Mouse (Mus musculus) CH12.LX (cell line): ENCODE measurements around the gene Fut11. TPM values are rescaled to one million over a fixed set of nuclear protein-coding genes. Genes with fewer than 3 reads are reported as not detected.

Source experiments
- DNase-seq: peaks from one replicate; pipeline ENCODE4 v3.0.0-alpha.2; 2013; ENCODE audit errors: extremely low read depth
- H3K27ac ChIP-seq: 2 replicates; pipeline ENCODE4 v1.5.1; 2012; ENCODE audit warnings: low read depth, mild to moderate bottlenecking, control low read depth, moderate library complexity; ENCODE audit not compliant: insufficient read depth
- H3K27me3 ChIP-seq: replicated peaks from 2 replicates; pipeline ENCODE3; 2012; ENCODE audit warnings: inconsistent platforms
- H3K36me3 ChIP-seq, 2 experiments: replicated peaks in 1 of 2; 2 replicates each; pipeline versions ENCODE3 to v1.6.1; 2012; ENCODE audit warnings: inconsistent platforms in 1 of 2, low read length in 1 of 2, mild to moderate bottlenecking in 1 of 2, mixed read lengths in 1 of 2, moderate library complexity in 1 of 2; ENCODE audit not compliant: control insufficient read depth in 1 of 2, insufficient read depth in 1 of 2
- H3K4me1 ChIP-seq, 2 experiments: 2 replicates each; pipeline ENCODE4 v1.6.1; 2012; ENCODE audit warnings: inconsistent platforms in 1 of 2, moderate library complexity in 1 of 2; ENCODE audit not compliant: insufficient read depth in 2 of 2, control insufficient read depth in 1 of 2
- H3K4me2 ChIP-seq: 2 replicates; pipeline ENCODE4 v1.6.1; 2012; ENCODE audit warnings: low read depth, mild to moderate bottlenecking, control low read depth; ENCODE audit not compliant: poor library complexity, insufficient read depth, severe bottlenecking
- H3K4me3 ChIP-seq, 3 experiments: fragments of 150-350 bp in 1 of 3; sonication (generic) in 1 of 3; replicated peaks in 1 of 3; 2 replicates each; pipeline versions ENCODE3 to v1.5.1; 2011 to 2012; ENCODE audit warnings: low read depth in 2 of 3, low read length in 2 of 3, mild to moderate bottlenecking in 2 of 3, moderate library complexity in 2 of 3, control low read depth in 1 of 3, improper control_type of control experiment in 1 of 3, inconsistent platforms in 1 of 3, mixed read lengths in 1 of 3; ENCODE audit not compliant: poor library complexity in 1 of 3
- H3K79me2 ChIP-seq: replicated peaks from 2 replicates; pipeline ENCODE4 v1.6.1; 2012; ENCODE audit warnings: mild to moderate bottlenecking, moderate library complexity; ENCODE audit not compliant: control insufficient read depth, poor library complexity, insufficient read depth, severe bottlenecking; ENCODE audit errors: extremely low read depth
- H3K9ac ChIP-seq: 2 replicates; pipeline ENCODE4 v1.6.1; 2012; ENCODE audit warnings: low read depth, mild to moderate bottlenecking, control low read depth, moderate library complexity; ENCODE audit not compliant: insufficient read depth
- H3K9me3 ChIP-seq: replicated peaks from 2 replicates; pipeline ENCODE3; 2012; ENCODE audit warnings: low read length, inconsistent platforms, mixed read lengths
- BHLHE40 ChIP-seq: IDR thresholded peaks from 2 replicates; pipeline ENCODE4 v1.6.1; 2011; ENCODE audit warnings: mild to moderate bottlenecking, low read depth, low read length, improper control_type of control experiment
- CTCF ChIP-seq, 2 experiments: IDR thresholded peaks in 1 of 2; conservative IDR thresholded peaks in 1 of 2; 2 replicates each; pipeline ENCODE4 v1.5.1; 2011 to 2012; ENCODE audit warnings: low read depth in 2 of 2, low read length in 2 of 2, improper control_type of control experiment in 1 of 2, inconsistent platforms in 1 of 2, mild to moderate bottlenecking in 1 of 2, moderate library complexity in 1 of 2
- E2F4 ChIP-seq: IDR thresholded peaks from 2 replicates; pipeline ENCODE4 v1.6.1; 2011; ENCODE audit warnings: low read depth, low read length, improper control_type of control experiment; ENCODE audit not compliant: insufficient replicate concordance
- EP300 ChIP-seq: IDR thresholded peaks from 2 replicates; pipeline ENCODE4 v1.6.1; 2011; ENCODE audit warnings: low read length, improper control_type of control experiment
- ETS1 ChIP-seq: conservative IDR thresholded peaks from 2 replicates; pipeline ENCODE4 v1.6.1; 2012; ENCODE audit warnings: low read depth, mild to moderate bottlenecking, inconsistent platforms, low read length, improper control_type of control experiment, moderate library complexity
- IRF4 ChIP-seq: IDR thresholded peaks from 2 replicates; pipeline ENCODE4 v1.6.1; 2014; ENCODE audit warnings: low read depth, mild to moderate bottlenecking, inconsistent platforms, low read length, improper control_type of control experiment
- MAZ ChIP-seq: IDR thresholded peaks from 2 replicates; pipeline ENCODE4 v1.6.1; 2012; ENCODE audit warnings: low read depth, mild to moderate bottlenecking, inconsistent platforms, low read length, improper control_type of control experiment, moderate library complexity
- MEF2A ChIP-seq: IDR thresholded peaks from 2 replicates; pipeline ENCODE4 v1.6.1; 2014; ENCODE audit warnings: low read depth, mild to moderate bottlenecking, inconsistent platforms, low read length, improper control_type of control experiment, borderline replicate concordance
- MXI1 ChIP-seq: IDR thresholded peaks from 2 replicates; pipeline ENCODE4 v1.6.1; 2011; ENCODE audit warnings: mild to moderate bottlenecking, low read depth, low read length, improper control_type of control experiment
- MYC ChIP-seq: IDR thresholded peaks from 2 replicates; pipeline ENCODE4 v1.6.1; 2011; ENCODE audit warnings: low read depth, mild to moderate bottlenecking, improper control_type of control experiment, low read length
- NELFE ChIP-seq: IDR thresholded peaks from 2 replicates; pipeline ENCODE4 v1.6.1; 2011; ENCODE audit warnings: low read depth, low read length, improper control_type of control experiment
- NRF1 ChIP-seq: IDR thresholded peaks from 2 replicates; pipeline ENCODE4 v1.6.1; 2014; ENCODE audit warnings: low read depth, mild to moderate bottlenecking, inconsistent platforms, low read length, improper control_type of control experiment, moderate library complexity
- PAX5 ChIP-seq: IDR thresholded peaks from 2 replicates; pipeline ENCODE4 v1.6.1; 2012; ENCODE audit warnings: low read length, inconsistent platforms, mixed read lengths
- POLR2A ChIP-seq: IDR thresholded peaks from 2 replicates; pipeline ENCODE4 v1.6.1; 2011; ENCODE audit warnings: low read depth, mild to moderate bottlenecking, improper control_type of control experiment, low read length
- POLR2AphosphoS2 ChIP-seq: IDR thresholded peaks from 2 replicates; pipeline ENCODE4 v1.6.1; 2011; ENCODE audit warnings: low read depth, low read length, improper control_type of control experiment
- RAD21 ChIP-seq: IDR thresholded peaks from 2 replicates; pipeline ENCODE4 v1.6.1; 2011; ENCODE audit warnings: low read depth, mild to moderate bottlenecking, low read length, improper control_type of control experiment, moderate library complexity
- SIN3A ChIP-seq: IDR thresholded peaks from 2 replicates; pipeline ENCODE4 v1.6.1; 2012; ENCODE audit warnings: low read length, improper control_type of control experiment, inconsistent platforms
- SMC3 ChIP-seq: IDR thresholded peaks from 2 replicates; pipeline ENCODE4 v1.6.1; 2011; ENCODE audit warnings: low read depth, low read length, improper control_type of control experiment
- TBP ChIP-seq: conservative IDR thresholded peaks from 2 replicates; pipeline ENCODE4 v1.6.1; 2011; ENCODE audit warnings: low read depth, low read length, improper control_type of control experiment
- TCF12 ChIP-seq: IDR thresholded peaks from 2 replicates; pipeline ENCODE4 v1.6.1; 2014; ENCODE audit warnings: low read depth, mild to moderate bottlenecking, inconsistent platforms, low read length, improper control_type of control experiment
- USF1 ChIP-seq: IDR thresholded peaks from 2 replicates; pipeline ENCODE4 v1.6.1; 2014; ENCODE audit warnings: low read depth, mild to moderate bottlenecking, inconsistent platforms, low read length, improper control_type of control experiment
- ZC3H11A ChIP-seq: IDR thresholded peaks from 2 replicates; pipeline ENCODE4 v1.6.1; 2012; ENCODE audit warnings: low read depth, mild to moderate bottlenecking, inconsistent platforms, low read length, improper control_type of control experiment
- dilution Hi-C: fragments of 300-500 bp; cut with MboI; formaldehyde crosslinking; loops from 2 replicates; pipeline ENCODE4 v1.14.3; 2020; ENCODE audit warnings: low sequenced_read_pairs; ENCODE audit not compliant: extremely low pct_unique_long_range_greater_than_20kb, extremely low pct_ligation_motif_present
- in situ Hi-C: fragments of 300-500 bp; cut with MboI; formaldehyde crosslinking; loops from 3 replicates; pipeline ENCODE4 v1.14.3; 2019; ENCODE audit warnings: low sequenced_read_pairs, low pct_ligation_motif_present, low pct_unique_long_range_greater_than_20kb, mixed read lengths
- polyA plus RNA-seq: library from polyadenylated mRNA; unstranded; fragments of >175 nt; gene quantifications from 2 replicates; pipeline ENCODE4 v1.2.1, GENCODE M21; 2012; ENCODE audit warnings: low read depth; ENCODE audit not compliant: insufficient read length
- total RNA-seq, 2 experiments: library from RNA; depleted of rRNA; stranded (reverse); fragments of 300-350 nt in 1 of 2; fragments of >200 nt in 1 of 2; gene quantifications; 2 replicates each; pipeline ENCODE4 v1.2.3; 2012 to 2014

The Fut11 gene
- total and polyA plus RNA-seq, 3 experiments, result 2.9 to 3.8 (median 3.7) TPM

DNA sequence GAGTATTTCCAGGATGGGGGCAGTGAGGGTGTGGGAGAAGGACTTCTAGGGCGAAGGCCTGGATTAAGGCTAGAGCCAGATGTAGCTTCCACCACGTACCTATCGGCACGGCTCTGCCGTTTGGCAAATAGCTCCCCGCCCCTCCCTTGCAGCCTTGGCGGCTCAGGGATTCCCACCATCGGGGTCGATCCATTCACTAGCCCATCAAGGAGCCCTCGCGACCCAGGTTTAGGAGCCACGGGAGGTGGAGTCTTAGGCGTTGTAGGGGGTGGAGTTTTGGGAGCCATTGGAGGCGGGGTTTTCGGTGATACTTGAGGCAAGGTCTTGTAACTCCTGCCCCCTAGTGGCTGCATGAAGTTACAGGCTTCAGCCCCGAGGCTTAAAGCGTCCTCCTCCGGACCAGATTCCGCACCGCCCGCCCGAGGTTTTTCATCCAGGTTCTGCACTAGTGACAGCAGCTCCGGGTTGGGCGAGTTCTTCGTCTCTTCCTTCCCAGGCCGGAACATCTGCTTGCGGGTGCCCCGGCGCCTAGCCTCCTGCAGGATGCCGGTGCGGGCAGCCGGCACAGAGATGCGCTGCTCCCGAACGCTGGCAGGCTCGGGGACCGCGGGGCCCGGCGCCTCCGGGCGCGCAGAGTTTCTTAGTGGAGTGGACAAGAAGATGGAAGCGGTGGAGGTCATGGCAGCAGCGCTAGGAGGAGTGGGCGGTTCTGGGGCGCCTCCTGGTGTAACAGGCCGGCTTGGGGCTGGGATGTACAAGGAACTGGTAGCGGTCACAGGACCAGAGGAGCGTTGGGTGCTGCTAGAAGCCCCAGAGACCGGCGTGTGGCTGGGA lies 33.7 kb upstream of the Fut11 start:
- DNase-seq, result peak; percentile 98
- H3K4me1 ChIP-seq, result peaks cover 4 to 26% of the 10 kb centered on the region in 2 experiments; a peak in 3 of 4 replicates
- peak overlapping the region; percentile 52 for H3K9ac ChIP-seq
- no peaks in the 10 kb centered on the region for H3K36me3 ChIP-seq
- H3K9me3 ChIP-seq, result no peaks in the 10 kb centered on the region
- peak overlapping the region; percentile 67 for H3K4me2 ChIP-seq
- TF ChIP-seq SMC3, result peak; percentile 72
- no peak for TF ChIP-seq PAX5
- peak; percentile 62 for TF ChIP-seq MXI1
- no peak for TF ChIP-seq POLR2AphosphoS2
- peak; percentile 57 to 92 for TF ChIP-seq CTCF (conservative IDR thresholded peaks at IDR 0.05 in 1 of 2, IDR thresholded peaks at IDR 0.05 in 1 of 2; ENCODE audit: low read depth in 2 of 2, low read length in 2 of 2)
- peak; percentile 69; the same call in 1 of the 2 replicates for TF ChIP-seq MAZ
- TF ChIP-seq E2F4, result 0 out of 2 replicates have a peak, but pooled peaks have one; percentile 15
- TF ChIP-seq MEF2A, result 0 out of 2 replicates have a peak, but pooled peaks have one; percentile 31
- TF ChIP-seq SIN3A, result peak; percentile 55; the same call in 1 of the 2 replicates
- peak; percentile 42; the same call in 1 of the 2 replicates for TF ChIP-seq NELFE
- TF ChIP-seq TCF12, result no peak
- TF ChIP-seq IRF4, result peak; percentile 52; the same call in 1 of the 2 replicates
- no peak for TF ChIP-seq BHLHE40
- TF ChIP-seq RAD21, result peak; percentile 81
- TF ChIP-seq POLR2A, result peak; percentile 65
- TF ChIP-seq TBP, result peak; percentile 78; the same call in 1 of the 2 replicates
- TF ChIP-seq NRF1, result peak; percentile 25; the same call in 1 of the 2 replicates
- in situ Hi-C loops (no loop called here), dilution Hi-C loops (no loop called here)
- H3K27me3 ChIP-seq, result peaks cover 26% of the 10 kb centered on the region
- peak overlapping the region; percentile 46 to 61 (median 52) for H3K4me3 ChIP-seq
- no peaks in the 10 kb centered on the region for H3K79me2 ChIP-seq
- no peak overlapping the region for H3K27ac ChIP-seq

DNA sequence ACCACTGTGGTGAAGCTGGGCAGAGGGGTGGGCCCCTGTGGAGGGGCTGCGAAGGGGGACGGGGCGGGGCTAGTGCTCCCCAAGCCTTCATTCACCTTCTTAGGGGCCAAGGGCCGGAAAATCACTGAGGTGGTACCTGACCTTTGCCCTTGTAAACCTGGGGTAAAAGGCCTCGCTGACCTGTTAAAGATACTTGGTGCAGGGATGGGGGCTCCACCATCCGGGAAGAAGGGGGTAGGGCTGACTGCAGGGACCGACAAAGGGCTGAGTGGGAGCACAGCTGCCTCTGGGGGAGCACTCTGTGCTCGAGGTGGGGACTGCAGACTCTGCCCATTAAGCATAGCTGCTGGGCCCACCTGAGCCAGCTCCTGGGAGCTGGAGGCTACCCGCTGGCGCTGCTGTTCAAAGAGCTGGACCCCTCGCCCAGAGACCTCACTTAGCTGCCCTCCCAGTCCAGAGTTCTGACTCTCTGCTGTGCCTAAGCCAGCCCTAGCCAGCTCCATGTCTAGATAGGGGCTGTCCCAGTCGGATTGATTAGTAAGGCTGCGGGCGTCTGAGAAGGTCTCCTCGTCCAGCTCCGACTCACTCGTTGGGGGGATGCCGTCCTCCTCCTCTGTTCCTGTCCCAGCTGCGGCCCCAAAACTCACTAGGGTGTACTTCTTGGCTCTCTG lies 33.0 kb upstream of the Fut11 start:
- Histone ChIP-seq H3K4me3 (peak overlapping the region; percentile 46 to 61 (median 49)), H3K4me2 (peak overlapping the region; percentile 67), H3K27me3 (peaks cover 32% of the 10 kb centered on the region), H3K36me3 (no peaks in the 10 kb centered on the region), H3K9me3 (no peaks in the 10 kb centered on the region), H3K9ac (peak overlapping the region; percentile 37), H3K27ac (no peak overlapping the region), H3K79me2 (no peaks in the 10 kb centered on the region), H3K4me1 (peaks cover 4 to 19% of the 10 kb centered on the region in 2 experiments; a peak in 3 of 4 replicates)
- TF ChIP-seq ZC3H11A (no peak), TBP (no peak), PAX5 (no peak), POLR2AphosphoS2 (no peak), ETS1 (no peak), USF1 (no peak), EP300 (no peak), MYC (no peak)
- dilution Hi-C loops (no loop called here), in situ Hi-C loops (no loop called here)
- no peak for DNase-seq
